ENCODE assay signal across 21 mouse cellular contexts in the genomic region with DNA sequence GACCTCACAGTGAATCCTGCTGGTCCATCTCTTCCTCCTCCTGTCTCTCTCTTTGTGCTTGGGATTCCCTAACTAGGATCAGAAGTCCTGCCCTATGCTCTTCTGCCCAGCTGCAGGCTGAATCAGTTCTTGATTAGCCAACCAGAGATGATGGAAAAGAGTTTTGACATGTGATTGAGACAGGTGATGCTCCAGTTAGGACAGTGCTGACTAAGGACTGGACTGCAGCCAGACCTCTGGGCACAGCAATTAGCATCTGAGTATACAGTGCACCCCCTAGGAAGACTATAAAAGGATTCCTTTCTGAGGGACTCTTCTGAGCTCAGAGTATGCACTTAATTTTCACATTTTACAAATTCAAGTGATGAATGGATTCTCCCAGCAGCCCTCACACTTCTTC. TPM values are rescaled to one million over a fixed set of nuclear protein-coding genes. Genes with fewer than 3 reads are reported as not detected.
A peak's percentile ranks its signal among the peaks of the same experiment; 100 is the strongest.
DNase-seq lines count a peak whose midpoint lies in the region; ATAC-seq and TF ChIP-seq lines count a peak whose summit lies in the region.
"Had no signal": no experiment of that assay in that cellular context is flagged by ENCODE, and none has a peak within 500 bp of the region (broad histone marks: within the 10 kb centered on the region; RNA-seq: fewer than 3 reads in every experiment).

No protein-coding gene starts in this region.

- no peak for ATAC-seq in heart, embryonic 12.5 days (ENCODE audit: insufficient number of reproducible peaks, low FRiP score)
- ATAC-seq: forebrain, embryonic 15.5 days had no signal

- H3K4me2 ChIP-seq in heart, embryonic 12.5 days = no peak overlapping the region
- H3K4me2 ChIP-seq: embryonic facial prominence, embryonic 12.5 days; forebrain, embryonic 15.5 days; heart, embryonic 15.5 days; hindbrain, embryonic 13.5 days had no signal

- H3K9ac ChIP-seq in heart, embryonic 12.5 days = no peak overlapping the region
- H3K9ac ChIP-seq: embryonic facial prominence, embryonic 12.5 days; forebrain, embryonic 15.5 days; heart, embryonic 15.5 days; hindbrain, embryonic 13.5 days had no signal

- TF ChIP-seq CTCF in lung, adult 2 months (IDR thresholded peaks at IDR 0.05; ENCODE audit: insufficient read depth, low read length) = no peak

- peak; percentile 57 for DNase-seq in heart, adult 11 months
- peak; percentile 39 to 53 for DNase-seq in kidney, postnatal 25 days
- DNase-seq in kidney, adult 9 months = no peak
- peak; percentile 37 for DNase-seq in retina, postnatal 1 day
- no peak for DNase-seq in retina, embryonic 14.5 days (ENCODE audit: low spot score)
- DNase-seq in lung, adult 2 months = no peak
- DNase-seq: adrenal gland, postnatal 10 days; B cell, adult 2 months; cerebellum, adult 11-12 months; cerebellum, adult 9-10 months; cerebellum, postnatal 25 days; gastrocnemius, postnatal 36 days; heart, adult 18-20 months; heart, postnatal 14 days had no signal

- H3K9me3 ChIP-seq in heart, embryonic 12.5 days (replicated peaks) = no peaks in the 10 kb centered on the region
- H3K9me3 ChIP-seq: embryonic facial prominence, embryonic 12.5 days; forebrain, embryonic 15.5 days; G1E; heart, embryonic 10.5 days; heart, embryonic 15.5 days; hindbrain, embryonic 13.5 days had no signal

- peaks cover 45% of the 10 kb centered on the region for H3K36me3 ChIP-seq in heart, embryonic 12.5 days

- 0 out of 2 replicates have a peak, but pooled peaks cover under 1% of the 10 kb centered on the region for H3K4me1 ChIP-seq in heart, embryonic 12.5 days (replicated peaks)
- no peaks in the 10 kb centered on the region for H3K4me1 ChIP-seq in lung, adult 2 months (ENCODE audit: control insufficient read depth, insufficient read depth, low read length)
- H3K4me1 ChIP-seq: embryonic facial prominence, embryonic 12.5 days; forebrain, embryonic 15.5 days; heart, embryonic 10.5 days; heart, embryonic 15.5 days; hindbrain, embryonic 13.5 days had no signal

- H3K27ac ChIP-seq in heart, embryonic 12.5 days (ENCODE audit: poor library complexity, severe bottlenecking) = no peak overlapping the region
- H3K27ac ChIP-seq: embryonic facial prominence, embryonic 12.5 days; forebrain, embryonic 15.5 days; heart, embryonic 10.5 days; heart, embryonic 15.5 days; hindbrain, embryonic 13.5 days had no signal

- no peaks in the 10 kb centered on the region for H3K27me3 ChIP-seq in heart, embryonic 12.5 days (replicated peaks)
- H3K27me3 ChIP-seq: embryonic facial prominence, embryonic 12.5 days; forebrain, embryonic 15.5 days; heart, embryonic 15.5 days; hindbrain, embryonic 13.5 days had no signal

- TF ChIP-seq POLR2A in lung, adult 2 months (IDR thresholded peaks at IDR 0.05; ENCODE audit: borderline replicate concordance, extremely low read depth, low read depth, low read length) = no peak

- no peak overlapping the region for H3K4me3 ChIP-seq in heart, embryonic 12.5 days
- no peak overlapping the region for H3K4me3 ChIP-seq in lung, adult 2 months (replicated peaks; ENCODE audit: extremely low read depth, low read depth, low read length)
- H3K4me3 ChIP-seq: embryonic facial prominence, embryonic 12.5 days; forebrain, embryonic 15.5 days; heart, embryonic 10.5 days; heart, embryonic 15.5 days; hindbrain, embryonic 13.5 days had no signal

RNA-seq across cellular contexts. Expression of a gene that starts 9.1 kb away (rescaled TPM):
- polyA plus RNA-seq in heart, embryonic 12.5 days (2016; fragmentation: Nextera tagmentation; extraction: Ambion mirVana) = 52.5 and 55.6 TPM in 2 replicates
- 77.0 and 93.3 TPM in 2 replicates for polyA plus RNA-seq in lung, adult 2 months (2012; rRNA removed)

RNA-seq across cellular contexts. Expression of a gene that starts 9.1 kb away (rescaled TPM):
- polyA plus RNA-seq in heart, embryonic 12.5 days (2016; fragmentation: Nextera tagmentation; extraction: Ambion mirVana) = 20.0 and 20.1 TPM in 2 replicates
- 14.7 and 16.6 TPM in 2 replicates for polyA plus RNA-seq in lung, adult 2 months (2012; rRNA removed)

Comparison
In these comparisons a context has a peak if more than half of its experiments do, and no peak if none do; other contexts are left out.
1. DNase-seq: peak in heart, adult 11 months (single experiment), kidney, postnatal 25 days (2 of 2) and retina, postnatal 1 day (single experiment); none in kidney, adult 9 months (single experiment), retina, embryonic 14.5 days (single experiment) and lung, adult 2 months (single experiment).